12 mouse cellular contexts compared by ENCODE assay signal in the genomic region with DNA sequence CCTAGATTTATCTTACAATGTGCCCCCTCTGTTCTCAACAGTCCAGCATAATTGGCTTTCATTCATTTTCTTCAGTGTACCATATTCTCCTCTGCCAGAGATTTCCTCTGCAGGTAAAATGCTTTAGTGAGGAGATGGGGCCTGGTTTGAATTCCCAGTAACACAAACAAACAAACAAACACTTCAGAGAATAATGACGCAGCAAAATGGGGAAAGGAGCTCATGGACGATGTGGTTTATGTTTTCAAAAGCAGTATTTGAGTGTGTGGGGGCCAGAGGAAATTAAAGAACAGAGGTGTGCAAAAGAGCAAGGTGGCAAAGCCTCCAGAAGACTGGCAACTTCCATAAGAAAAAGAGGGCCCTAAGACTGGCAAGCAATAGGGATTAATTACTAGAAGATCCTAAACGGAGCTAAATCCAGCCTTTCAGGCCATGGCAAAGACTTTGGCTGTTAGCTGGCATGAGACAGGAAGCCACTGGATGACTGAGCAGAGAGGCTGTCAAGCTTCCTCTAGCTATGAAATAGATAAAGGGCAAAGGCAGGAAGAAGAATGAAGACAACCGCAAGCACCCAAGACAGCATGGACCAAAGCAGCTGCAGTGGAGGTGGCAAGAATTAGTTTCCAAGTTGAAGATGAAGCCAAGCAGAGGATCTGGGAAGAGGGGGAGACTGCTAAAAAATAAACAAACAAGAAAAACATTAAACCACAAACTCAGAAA. TPM values are rescaled to one million over a fixed set of nuclear protein-coding genes. Genes with fewer than 3 reads are reported as not detected.
A peak's percentile ranks its signal among the peaks of the same experiment; 100 is the strongest.
DNase-seq lines count a peak whose midpoint lies in the region; ATAC-seq lines count a peak whose summit lies in the region.
"Had no signal": no experiment of that assay in that cellular context is flagged by ENCODE, and none has a peak within 500 bp of the region (broad histone marks: within the 10 kb centered on the region; RNA-seq: fewer than 3 reads in every experiment).

No protein-coding gene starts in this region.

- ATAC-seq in frontal cortex, adult (ENCODE audit: low TSS enrichment), result peak; percentile 44; the same call in 1 of the 2 replicates
- ATAC-seq in liver, embryonic 11.5 days (replicated peaks; ENCODE audit: low FRiP score), result no peak
- peak; percentile 61 for ATAC-seq in neutrophil, adult 5-6 weeks (ENCODE audit: extremely low read depth, insufficient number of reproducible peaks, low FRiP score, poor library complexity, severe bottlenecking)
- ATAC-seq: hindbrain, embryonic 16.5 days had no signal

- DNase-seq in frontal cortex, postnatal 14 days (ENCODE audit: low spot score in 2 of 2), result no peak
- peak; percentile 61 for DNase-seq in MEL-GATA-1-ER (ENCODE audit: extremely low read depth, low read depth)
- no peak for DNase-seq in liver, embryonic 11.5 days (ENCODE audit: low spot score)
- no peak for DNase-seq in ovary, postnatal 14 days (ENCODE audit: low spot score)
- DNase-seq in neural tube, embryonic 10.5 days (ENCODE audit: extremely low spot score, low spot score), result no peak
- no peak for DNase-seq in adrenal gland, postnatal 25 days
- DNase-seq: gastrocnemius, postnatal 10 days; lung, adult 18-20 months had no signal

- 0 out of 2 replicates have a peak overlapping the region, but pooled peaks have one; percentile 21 for H3K4me2 ChIP-seq in liver, embryonic 11.5 days
- H3K4me2 ChIP-seq: neural tube, embryonic 13.5 days had no signal

- H3K9ac ChIP-seq in liver, embryonic 11.5 days (ENCODE audit: low read depth, low read length), result no peak overlapping the region
- H3K9ac ChIP-seq: neural tube, embryonic 13.5 days had no signal

- H3K4me1 ChIP-seq in liver, embryonic 11.5 days (replicated peaks; ENCODE audit: control insufficient read depth, insufficient read depth, low read length), result peaks cover 26% of the 10 kb centered on the region
- H3K4me1 ChIP-seq: neural tube, embryonic 13.5 days had no signal

- H3K27me3 ChIP-seq in liver, embryonic 11.5 days (replicated peaks; ENCODE audit: control insufficient read depth, insufficient read depth, low read length), result no peaks in the 10 kb centered on the region
- H3K27me3 ChIP-seq: neural tube, embryonic 13.5 days had no signal

- H3K9me3 ChIP-seq in liver, embryonic 11.5 days (ENCODE audit: control insufficient read depth, low read length), result no peaks in the 10 kb centered on the region
- H3K9me3 ChIP-seq: neural tube, embryonic 13.5 days had no signal

- H3K36me3 ChIP-seq in liver, embryonic 11.5 days (ENCODE audit: control insufficient read depth, insufficient read depth, low read length), result no peaks in the 10 kb centered on the region
- H3K36me3 ChIP-seq: neural tube, embryonic 13.5 days had no signal

- 39% methylated on average over 4 of the region's 4 CpGs for WGBS in liver, embryonic 11.5 days

- H3K27ac ChIP-seq in liver, embryonic 11.5 days (ENCODE audit: low read depth, low read length), result peak overlapping the region; percentile 27; the same call in 1 of the 2 replicates
- H3K27ac ChIP-seq: neural tube, embryonic 13.5 days had no signal

- H3K4me3 ChIP-seq in liver, embryonic 11.5 days (ENCODE audit: low read depth, low read length), result no peak overlapping the region
- H3K4me3 ChIP-seq: neural tube, embryonic 13.5 days had no signal

RNA-seq across cellular contexts. Expression of gene Rap1a, which starts 37.8 kb away (rescaled TPM):
- polyA plus RNA-seq in liver, embryonic 11.5 days (2014; fragmentation: Nextera tagmentation; extraction: Ambion mirVana), result 114 and 121 TPM in 2 replicates
- 146 and 151 TPM in 2 replicates for total RNA-seq in neutrophil, adult 5-6 weeks (2017)
- total RNA-seq in adrenal gland, postnatal 25 days (2021), result 172 and 200 TPM in 2 replicates

RNA-seq across cellular contexts. Expression of gene Inka2, which starts 58.9 kb away (rescaled TPM):
- 0.23 and 0.36 TPM in 2 replicates for polyA plus RNA-seq in liver, embryonic 11.5 days (2014; fragmentation: Nextera tagmentation; extraction: Ambion mirVana)
- 0.23 and 0.25 TPM in 2 replicates for total RNA-seq in neutrophil, adult 5-6 weeks (2017)
- total RNA-seq in adrenal gland, postnatal 25 days (2021), result 2.3 and 4.2 TPM in 2 replicates
